In genomic region chr1:167617995-167618489, GRCm38 (mm10) we compare ENCODE assay signal across 9 mouse cellular contexts. TPM values are rescaled to one million over a fixed set of nuclear protein-coding genes. Genes with fewer than 3 reads are reported as not detected.
DNase-seq lines count a peak whose midpoint lies in the region; ATAC-seq lines count a peak whose summit lies in the region.
"Had no signal": no experiment of that assay in that cellular context is flagged by ENCODE, and none has a peak within 500 bp of the region (broad histone marks: within the 10 kb centered on the region; RNA-seq: fewer than 3 reads in every experiment).

No protein-coding gene starts in this region.

- H3K9me3 ChIP-seq in hindbrain, embryonic 15.5 days = no peaks in the 10 kb centered on the region
- H3K9me3 ChIP-seq in hindbrain, embryonic 11.5 days (ENCODE audit: control insufficient read depth, low read length) = no peaks in the 10 kb centered on the region
- no peaks in the 10 kb centered on the region for H3K9me3 ChIP-seq in liver, embryonic 16.5 days (replicated peaks; ENCODE audit: control insufficient read depth, low read length)
- H3K9me3 ChIP-seq: embryonic facial prominence, embryonic 13.5 days had no signal

- intact Hi-C loops in heart, postnatal 14 days (cut with DNase I) = no loop called here

- no peaks in the 10 kb centered on the region for H3K36me3 ChIP-seq in hindbrain, embryonic 15.5 days
- H3K36me3 ChIP-seq in hindbrain, embryonic 11.5 days (ENCODE audit: control insufficient read depth, insufficient read depth, low read length) = no peaks in the 10 kb centered on the region
- no peaks in the 10 kb centered on the region for H3K36me3 ChIP-seq in liver, embryonic 16.5 days (ENCODE audit: control insufficient read depth, insufficient read depth)
- H3K36me3 ChIP-seq: embryonic facial prominence, embryonic 13.5 days had no signal

- peak; percentile 71; the same call in 1 of the 2 replicates for ATAC-seq in hindbrain, embryonic 15.5 days (ENCODE audit: low FRiP score, low read depth)
- ATAC-seq in hindbrain, embryonic 11.5 days (ENCODE audit: low FRiP score) = no peak
- peak; percentile 71 for ATAC-seq in liver, embryonic 16.5 days (ENCODE audit: low read depth)
- no peak for ATAC-seq in monocyte, adult 5-6 weeks (replicated peaks; ENCODE audit: insufficient number of reproducible peaks, low FRiP score, low TSS enrichment, poor library complexity, severe bottlenecking)

- no peak overlapping the region for H3K4me3 ChIP-seq in hindbrain, embryonic 15.5 days
- H3K4me3 ChIP-seq in hindbrain, embryonic 11.5 days (ENCODE audit: low read depth, low read length) = no peak overlapping the region
- no peak overlapping the region for H3K4me3 ChIP-seq in liver, embryonic 16.5 days (ENCODE audit: low read depth, low read length)
- H3K4me3 ChIP-seq: embryonic facial prominence, embryonic 13.5 days had no signal

- H3K27me3 ChIP-seq in hindbrain, embryonic 15.5 days = no peaks in the 10 kb centered on the region
- H3K27me3 ChIP-seq in hindbrain, embryonic 11.5 days (ENCODE audit: control insufficient read depth, insufficient read depth, low read length) = no peaks in the 10 kb centered on the region
- no peaks in the 10 kb centered on the region for H3K27me3 ChIP-seq in liver, embryonic 16.5 days (ENCODE audit: control insufficient read depth, insufficient read depth, low read depth, low read length)
- H3K27me3 ChIP-seq: embryonic facial prominence, embryonic 13.5 days had no signal

- H3K9ac ChIP-seq in hindbrain, embryonic 15.5 days = no peak overlapping the region
- H3K9ac ChIP-seq in hindbrain, embryonic 11.5 days (ENCODE audit: low read depth, low read length) = no peak overlapping the region
- H3K9ac ChIP-seq in liver, embryonic 16.5 days (ENCODE audit: low read depth, low read length) = no peak overlapping the region
- H3K9ac ChIP-seq: embryonic facial prominence, embryonic 13.5 days had no signal

- 0 out of 2 replicates have a peak, but pooled peaks cover 5% of the 10 kb centered on the region for H3K4me1 ChIP-seq in hindbrain, embryonic 15.5 days (replicated peaks)
- no peaks in the 10 kb centered on the region for H3K4me1 ChIP-seq in hindbrain, embryonic 11.5 days (replicated peaks; ENCODE audit: control insufficient read depth, insufficient read depth, low read length)
- no peaks in the 10 kb centered on the region for H3K4me1 ChIP-seq in liver, embryonic 16.5 days (ENCODE audit: control insufficient read depth, low read depth, low read length)
- H3K4me1 ChIP-seq: embryonic facial prominence, embryonic 13.5 days had no signal

- DNase-seq in hindbrain, embryonic 11.5 days (ENCODE audit: low spot score) = no peak
- peak; percentile 64 to 74 for DNase-seq in cerebellum, postnatal 14 days
- DNase-seq in heart, postnatal 14 days = peak; percentile 53 to 67
- no peak for DNase-seq in MN1 (ENCODE audit: low spot score)
- DNase-seq in urinary bladder, adult 18-20 months (ENCODE audit: low spot score in 2 of 2) = no peak

- 68% methylated on average over 18 of the region's 18 CpGs for WGBS in hindbrain, embryonic 15.5 days
- WGBS in hindbrain, embryonic 11.5 days = 79% methylated on average over 18 of the region's 18 CpGs
- 66% methylated on average over 18 of the region's 18 CpGs for WGBS in liver, embryonic 16.5 days (ENCODE audit: insufficient replicate concordance)

- no peak overlapping the region for H3K4me2 ChIP-seq in hindbrain, embryonic 15.5 days
- H3K4me2 ChIP-seq in hindbrain, embryonic 11.5 days (replicated peaks; ENCODE audit: low read depth, low read length) = no peak overlapping the region
- H3K4me2 ChIP-seq in liver, embryonic 16.5 days (ENCODE audit: low read depth, low read length) = no peak overlapping the region
- H3K4me2 ChIP-seq: embryonic facial prominence, embryonic 13.5 days had no signal

- H3K27ac ChIP-seq in hindbrain, embryonic 15.5 days (replicated peaks) = no peak overlapping the region
- no peak overlapping the region for H3K27ac ChIP-seq in hindbrain, embryonic 11.5 days (ENCODE audit: low read depth, low read length)
- H3K27ac ChIP-seq in liver, embryonic 16.5 days (ENCODE audit: low read length) = no peak overlapping the region
- H3K27ac ChIP-seq: embryonic facial prominence, embryonic 13.5 days had no signal

RNA-seq across cellular contexts. Expression of gene Rxrg, which starts 19.9 kb away (rescaled TPM):
- 12.6 and 15.8 TPM in 2 replicates for polyA plus RNA-seq in hindbrain, embryonic 15.5 days (2015; fragmentation: Nextera tagmentation; extraction: Ambion mirVana)
- polyA plus RNA-seq in hindbrain, embryonic 11.5 days (2014; fragmentation: Nextera tagmentation; extraction: Ambion mirVana) = 5.9 and 7.1 TPM in 2 replicates
- 10 to 100 TPM; 45.9 to 46.8 TPM for total RNA-seq in heart, postnatal 14 days (2021)
- polyA plus RNA-seq in liver, embryonic 16.5 days (2015; fragmentation: Nextera tagmentation; extraction: Ambion mirVana) = 0.36 and 0.53 TPM in 2 replicates
- total RNA-seq in monocyte, adult 5-6 weeks (2017) = not detected in 3 replicates

Comparison
In these comparisons a context has a peak if more than half of its experiments do, and no peak if none do; other contexts are left out.
1. ATAC-seq: peak in hindbrain, embryonic 15.5 days (single experiment) and liver, embryonic 16.5 days (single experiment); none in hindbrain, embryonic 11.5 days (single experiment) and monocyte, adult 5-6 weeks (single experiment).
2. DNase-seq: peak in cerebellum, postnatal 14 days (2 of 2) and heart, postnatal 14 days (2 of 2); none in hindbrain, embryonic 11.5 days (single experiment), MN1 (single experiment) and urinary bladder, adult 18-20 months (0 of 2).